Mouse (Mus musculus): ENCODE measurements around the gene Gm3618. TPM values are rescaled to one million over a fixed set of nuclear protein-coding genes. Genes with fewer than 3 reads are reported as not detected.
"Not testable (repeated sequence)": the region's sequence is repeated elsewhere in the genome, so short reads cannot be mapped to it uniquely, and the experiment has no call there.

The Gm3618 gene
- polyA plus RNA-seq (2015; fragmentation: Nextera tagmentation; extraction: Ambion mirVana): not detected in 2 replicates

- H3K9ac ChIP-seq (ENCODE audit: low read depth, low read length); H3K27ac ChIP-seq (ENCODE audit: low read length); H3K27me3 ChIP-seq (replicated peaks; ENCODE audit: control insufficient read depth, insufficient read depth, low read length); H3K9me3 ChIP-seq (ENCODE audit: control insufficient read depth, low read length); H3K4me1 ChIP-seq (ENCODE audit: control insufficient read depth, insufficient read depth, low read length); H3K4me3 ChIP-seq (ENCODE audit: low read length); H3K4me2 ChIP-seq (ENCODE audit: low read depth, low read length); ATAC-seq; H3K36me3 ChIP-seq (ENCODE audit: control insufficient read depth, insufficient read depth, low read length): not testable (repeated sequence)
- no CpG with 5 or more reads among the region's 10 CpGs for WGBS
Measured at GRCm38 (mm10) chr14:6343578-6343977, at the start of gene Gm3618. Gm3618 (minus strand) TSS chr14:6343678.

DNA sequence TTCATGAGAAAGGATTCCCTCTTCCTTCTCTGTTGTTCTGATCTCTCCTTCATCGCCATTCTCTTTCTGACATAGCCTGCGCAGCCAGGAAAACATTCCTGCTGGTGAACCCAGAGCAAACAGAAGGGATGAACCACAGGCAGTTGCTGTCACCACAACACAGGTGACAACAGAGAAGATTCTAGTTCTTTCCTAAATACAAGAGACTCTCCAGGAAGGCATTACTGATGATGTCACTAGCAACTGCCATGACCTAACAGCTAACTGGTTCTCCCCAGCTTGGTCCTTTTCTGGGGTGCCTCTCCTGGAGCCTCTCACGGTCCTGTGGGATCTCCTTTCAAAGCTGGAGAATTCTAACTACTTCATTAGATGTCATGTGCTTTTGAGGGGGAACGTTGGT, 46.7 kb upstream of the Gm3618 start, which contains the start of gene Gm16440:
Gm16440 (minus strand) TSS at position 101 of the 400 bp plus-strand sequence.
- not testable (repeated sequence) for ATAC-seq; H3K9me3 ChIP-seq (ENCODE audit: control insufficient read depth, low read length); H3K27me3 ChIP-seq (replicated peaks; ENCODE audit: control insufficient read depth, insufficient read depth, low read length); H3K4me1 ChIP-seq (ENCODE audit: control insufficient read depth, insufficient read depth, low read length); H3K4me3 ChIP-seq (ENCODE audit: low read length); H3K36me3 ChIP-seq (ENCODE audit: control insufficient read depth, insufficient read depth, low read length); H3K4me2 ChIP-seq (ENCODE audit: low read depth, low read length); H3K27ac ChIP-seq (ENCODE audit: low read length); H3K9ac ChIP-seq (ENCODE audit: low read depth, low read length)
- WGBS: 72% methylated on average over 2 of the region's 4 CpGs

DNA sequence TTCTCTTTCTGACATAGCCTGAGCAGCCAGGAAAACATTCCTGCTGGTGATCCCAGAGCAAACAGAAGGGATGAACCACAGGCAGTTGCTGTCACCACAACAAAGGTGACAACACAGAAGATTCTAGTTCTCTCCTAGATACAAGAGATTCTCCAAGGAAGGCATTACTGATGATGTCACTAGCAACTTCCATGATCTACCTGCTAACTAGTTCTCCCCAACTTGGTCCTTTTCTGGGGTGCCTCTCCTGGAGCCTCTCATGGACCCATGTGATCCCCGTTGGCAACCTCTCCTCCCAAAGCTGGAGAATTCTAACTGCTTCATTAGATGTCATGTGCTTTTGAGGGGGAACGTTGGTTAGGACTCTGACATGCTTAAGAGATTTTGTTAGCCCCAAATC, 38.7 kb downstream of the Gm3618 start, which contains the start of gene Gm21103:
Gm21103 (minus strand) TSS at position 101 of the 400 bp plus-strand sequence.
- not testable (repeated sequence) for H3K9me3 ChIP-seq (ENCODE audit: control insufficient read depth, low read length); H3K27ac ChIP-seq (ENCODE audit: low read length)
- 80% methylated on average over 2 of the region's 2 CpGs for WGBS

DNA sequence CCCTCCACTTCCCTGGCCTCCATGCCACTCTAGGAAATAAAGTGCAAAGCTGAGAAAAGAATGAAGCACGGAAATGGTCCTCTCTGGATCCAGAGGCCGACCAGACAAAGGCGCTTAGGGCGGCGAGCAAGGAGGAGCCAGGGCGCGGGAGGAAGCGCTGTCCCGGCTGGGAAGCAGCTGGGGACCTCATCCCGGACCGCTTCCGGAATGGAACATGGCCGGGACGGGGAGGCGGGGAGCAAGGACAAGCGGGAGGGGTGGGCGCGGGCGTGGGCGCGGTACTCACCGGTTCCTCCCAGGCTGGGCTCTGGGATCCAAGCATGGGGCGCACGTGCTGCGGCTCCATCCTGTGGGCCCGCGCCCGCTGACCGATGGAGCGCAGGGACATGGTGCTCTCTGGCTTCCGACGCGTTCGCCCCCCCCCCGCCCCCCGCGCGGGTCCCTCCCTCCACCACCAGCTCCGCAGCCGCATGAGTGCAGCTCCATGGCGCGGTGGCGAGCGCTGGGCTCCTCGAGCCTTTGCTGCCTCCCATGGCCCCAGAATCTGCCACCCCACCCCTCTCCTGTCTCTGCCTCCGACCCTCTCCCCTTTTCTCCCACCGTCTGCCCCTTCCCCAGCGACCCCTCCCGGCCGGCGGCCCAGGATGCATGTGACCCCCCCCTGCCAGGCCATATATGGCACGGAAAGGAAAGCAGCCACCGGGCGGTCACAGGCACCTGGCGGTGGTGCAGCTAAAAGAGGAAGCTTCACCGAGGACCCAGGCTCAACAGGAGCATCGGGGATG, 56.4 kb downstream of the Gm3618 start, which contains the start of gene Gm3411:
Gm3411 (minus strand) TSS at position 320 of the 785 bp plus-strand sequence.
- not testable (repeated sequence) for H3K4me1 ChIP-seq (ENCODE audit: control insufficient read depth, insufficient read depth, low read length); ATAC-seq; H3K9me3 ChIP-seq (ENCODE audit: control insufficient read depth, low read length); H3K36me3 ChIP-seq (ENCODE audit: control insufficient read depth, insufficient read depth, low read length); H3K27me3 ChIP-seq (replicated peaks; ENCODE audit: control insufficient read depth, insufficient read depth, low read length); H3K27ac ChIP-seq (ENCODE audit: low read length)
- WGBS: under 1% methylated on average over 45 of the region's 57 CpGs
- H3K9ac ChIP-seq (ENCODE audit: low read depth, low read length): peak within 1 kb of the TSS; percentile 65
- H3K4me2 ChIP-seq (ENCODE audit: low read depth, low read length): peak within 1 kb of the TSS; percentile 63
- H3K4me3 ChIP-seq (ENCODE audit: low read length): peak within 1 kb of the TSS; percentile 50

More for the DNA sequence above, 38.7 kb downstream of the Gm3618 start, which contains the start of gene Gm21103:
- H3K27me3 ChIP-seq (replicated peaks; ENCODE audit: control insufficient read depth, insufficient read depth, low read length); H3K4me2 ChIP-seq (ENCODE audit: low read depth, low read length); H3K4me3 ChIP-seq (ENCODE audit: low read length); H3K36me3 ChIP-seq (ENCODE audit: control insufficient read depth, insufficient read depth, low read length); ATAC-seq; H3K9ac ChIP-seq (ENCODE audit: low read depth, low read length); H3K4me1 ChIP-seq (ENCODE audit: control insufficient read depth, insufficient read depth, low read length): not testable (repeated sequence)

Other genes starting within 250 kb of the Gm3618 start
- 0.37 and 0.71 TPM in 2 replicates for gene Gm8206, start 249.7 kb downstream of the Gm3618 start, polyA plus RNA-seq (2015; fragmentation: Nextera tagmentation; extraction: Ambion mirVana)
- 0.78 and 1.4 TPM in 2 replicates for gene Gm3468, start 235.0 kb downstream of the Gm3618 start, polyA plus RNA-seq (2015; fragmentation: Nextera tagmentation; extraction: Ambion mirVana)
- gene Gm3476, start 217.9 kb downstream of the Gm3618 start, polyA plus RNA-seq (2015; fragmentation: Nextera tagmentation; extraction: Ambion mirVana): not detected in 2 replicates
- not detected in 2 replicates for gene Gm21560, start 124.4 kb downstream of the Gm3618 start, polyA plus RNA-seq (2015; fragmentation: Nextera tagmentation; extraction: Ambion mirVana)
- 1.1 and 1.5 TPM in 2 replicates for gene Gm3411, start 56.4 kb downstream of the Gm3618 start, polyA plus RNA-seq (2015; fragmentation: Nextera tagmentation; extraction: Ambion mirVana)
- gene Gm21103, start 38.8 kb downstream of the Gm3618 start, polyA plus RNA-seq (2015; fragmentation: Nextera tagmentation; extraction: Ambion mirVana): not detected in 2 replicates
- not detected in 2 replicates for gene Gm16440, start 46.6 kb upstream of the Gm3618 start, polyA plus RNA-seq (2015; fragmentation: Nextera tagmentation; extraction: Ambion mirVana)
- gene Gm3591, start 68.8 kb upstream of the Gm3618 start, polyA plus RNA-seq (2015; fragmentation: Nextera tagmentation; extraction: Ambion mirVana): 0.48 and 0.64 TPM in 2 replicates
- gene Gm3594, start 100.9 kb upstream of the Gm3618 start, polyA plus RNA-seq (2015; fragmentation: Nextera tagmentation; extraction: Ambion mirVana): not detected in 2 replicates
- not detected in 2 replicates for gene Gm8356, start 193.6 kb upstream of the Gm3618 start, polyA plus RNA-seq (2015; fragmentation: Nextera tagmentation; extraction: Ambion mirVana)
- gene Gm3629, start 246.9 kb upstream of the Gm3618 start, polyA plus RNA-seq (2015; fragmentation: Nextera tagmentation; extraction: Ambion mirVana): 0.12 TPM in 2 replicates